In the genomic region with DNA sequence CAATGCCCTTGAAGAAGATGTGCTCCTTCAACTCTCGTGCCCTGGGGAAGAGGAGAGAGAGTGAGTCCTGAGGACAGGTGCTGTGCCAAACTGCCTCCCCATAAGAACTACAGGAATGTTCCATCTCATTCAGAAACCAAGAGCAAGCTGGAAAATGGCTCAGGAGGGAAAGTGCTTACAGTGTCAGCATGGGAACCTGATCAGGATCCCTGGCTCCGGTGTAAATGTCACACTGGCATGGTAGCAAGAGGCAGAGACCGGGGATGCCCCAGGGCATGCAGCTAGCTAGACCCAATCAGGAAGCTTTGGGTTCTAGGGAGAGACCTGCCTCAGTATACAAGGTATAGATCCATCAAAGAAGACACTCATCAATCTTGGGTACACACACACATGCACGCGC, we compare ENCODE assay signal across 21 mouse cellular contexts. TPM values are rescaled to one million over a fixed set of nuclear protein-coding genes. Genes with fewer than 3 reads are reported as not detected.
"Had no signal": no experiment of that assay in that cellular context is flagged by ENCODE, and none has a peak within 500 bp of the region (broad histone marks: within the 10 kb centered on the region; RNA-seq: fewer than 3 reads in every experiment).

No protein-coding gene starts in this region.

- ATAC-seq: hindbrain, embryonic 16.5 days; inflammation-experienced regulatory T-cells, adult 6 months; intestine, embryonic 15.5 days; liver, embryonic 12.5 days had no signal

- H3K4me2 ChIP-seq: heart, embryonic 12.5 days; hindbrain, embryonic 12.5 days; hindbrain, embryonic 14.5 days; intestine, embryonic 15.5 days; kidney, embryonic 15.5 days; limb, embryonic 13.5 days; limb, embryonic 15.5 days; liver, embryonic 12.5 days had no signal

- H3K9me3 ChIP-seq: heart, embryonic 10.5 days; heart, embryonic 12.5 days; hindbrain, embryonic 10.5 days; hindbrain, embryonic 12.5 days; intestine, embryonic 15.5 days; kidney, embryonic 15.5 days; limb, embryonic 13.5 days; limb, embryonic 15.5 days; liver, embryonic 12.5 days had no signal

- H3K9ac ChIP-seq: heart, embryonic 12.5 days; hindbrain, embryonic 12.5 days; hindbrain, embryonic 14.5 days; intestine, embryonic 15.5 days; kidney, embryonic 15.5 days; limb, embryonic 13.5 days; limb, embryonic 15.5 days; liver, embryonic 12.5 days; liver, embryonic 14.5 days had no signal

- H3K4me3 ChIP-seq: heart, embryonic 10.5 days; heart, embryonic 12.5 days; hindbrain, embryonic 10.5 days; hindbrain, embryonic 12.5 days; intestine, embryonic 15.5 days; kidney, embryonic 15.5 days; limb, embryonic 13.5 days; limb, embryonic 15.5 days; liver, embryonic 12.5 days had no signal

- H3K36me3 ChIP-seq: hindbrain, embryonic 10.5 days; hindbrain, embryonic 12.5 days; intestine, embryonic 15.5 days; limb, embryonic 15.5 days; liver, embryonic 12.5 days had no signal

- H3K27me3 ChIP-seq: heart, embryonic 12.5 days; hindbrain, embryonic 12.5 days; intestine, embryonic 15.5 days; kidney, embryonic 15.5 days; limb, embryonic 13.5 days; limb, embryonic 15.5 days; liver, embryonic 12.5 days had no signal

- H3K27ac ChIP-seq: heart, embryonic 10.5 days; hindbrain, embryonic 10.5 days; hindbrain, embryonic 12.5 days; hindbrain, embryonic 14.5 days; intestine, embryonic 15.5 days; kidney, embryonic 15.5 days; kidney, postnatal 0 days; limb, embryonic 13.5 days; limb, embryonic 15.5 days; liver, embryonic 12.5 days; liver, embryonic 14.5 days had no signal

- DNase-seq: heart, adult 18-20 months; heart, postnatal 10 days; heart, postnatal 4 days; kidney, postnatal 14 days; layer of hippocampus, adult 9-11 months; layer of hippocampus, postnatal 36 days; left cerebral cortex, postnatal 4 days had no signal

RNA-seq across cellular contexts. Expression of a gene that starts 29.3 kb away (rescaled TPM):
- polyA plus RNA-seq: inflammation-experienced regulatory T-cells, adult 6 months had no signal
